Mouse (Mus musculus) erythroblast, adult 5-6 weeks (primary cell): Measurements from ENCODE around the gene Sp6. TPM values are rescaled to one million over a fixed set of nuclear protein-coding genes. Genes with fewer than 3 reads are reported as not detected.

Experiments used
- ATAC-seq: replicated peaks from 2 replicates; pipeline ENCODE4 v1.8.0; 2016; ENCODE audit warnings: moderate number of reproducible peaks, mild to moderate bottlenecking, moderate TSS enrichment, inconsistent platforms; ENCODE audit not compliant: poor library complexity, low FRiP score, severe bottlenecking
- total RNA-seq, 2 experiments: library from RNA; stranded (forward) in 1 of 2; stranded (reverse) in 1 of 2; fragments of 150-400 nt in 1 of 2; fragments of 200-764, 138-1000 nt in 1 of 2; gene quantifications; 2 replicates each; pipeline versions ENCODE4 v1.2.3 to v1.2.4; 2015 to 2017; ENCODE audit warnings: low replicate concordance in 2 of 2

Gene Sp6
- total RNA-seq, 2 experiments from 2014 or later = not detected

- ATAC-seq = no peak
These were observed 5.6 kb downstream of the Sp6 start for GRCm38 (mm10) chr11:97018583-97019344.

GRCm38 (mm10) chr11:97019345-97019708, 6.1 kb downstream of the Sp6 start:
- no peak for ATAC-seq

GRCm38 (mm10) chr11:97021121-97021765, 8.0 kb downstream of the Sp6 start:
- ATAC-seq = no peak

- peak; percentile 24; the same call in 1 of the 2 replicates for ATAC-seq
These were observed 8.8 kb downstream of the Sp6 start for GRCm38 (mm10) chr11:97021873-97022484.

- ATAC-seq = no peak
These were observed 11.8 kb downstream of the Sp6 start for GRCm38 (mm10) chr11:97024977-97025376.

- ATAC-seq = peak; percentile 78
These were observed 12.6 kb downstream of the Sp6 start for GRCm38 (mm10) chr11:97025721-97026344.

- ATAC-seq = peak; percentile 85
These were observed 16.7 kb downstream of the Sp6 start, which contains the start of gene Scrn2 for GRCm38 (mm10) chr11:97029686-97030417. TSS of gene Scrn2 (plus strand) at chr11:97029938.

GRCm38 (mm10) chr11:97030426-97030825, 17.2 kb downstream of the Sp6 start:
- no peak for ATAC-seq

- no peak for ATAC-seq
These were observed 18.8 kb downstream of the Sp6 start for GRCm38 (mm10) chr11:97031977-97032376.

- ATAC-seq = no peak
These were observed 19.3 kb downstream of the Sp6 start for GRCm38 (mm10) chr11:97032499-97032898.

GRCm38 (mm10) chr11:97033781-97034180, 20.6 kb downstream of the Sp6 start:
- no peak for ATAC-seq

GRCm38 (mm10) chr11:97036141-97036540, 22.9 kb downstream of the Sp6 start:
- no peak for ATAC-seq

GRCm38 (mm10) chr11:97038881-97039280, 25.7 kb downstream of the Sp6 start:
- ATAC-seq = no peak

- ATAC-seq = peak; percentile 34
These were observed 27.3 kb downstream of the Sp6 start for GRCm38 (mm10) chr11:97040301-97041021.

GRCm38 (mm10) chr11:97041022-97041899, 28.1 kb downstream of the Sp6 start, which contains the start of the genes Lrrc46 and Mrpl10:
TSS of gene Lrrc46 (minus strand) at chr11:97041407.
TSS of gene Mrpl10 (plus strand) at chr11:97041560.
- ATAC-seq = peak; percentile 88

- no peak for ATAC-seq
These were observed 31.7 kb downstream of the Sp6 start for GRCm38 (mm10) chr11:97044902-97045301.

- ATAC-seq = no peak
These were observed 32.7 kb downstream of the Sp6 start for GRCm38 (mm10) chr11:97045861-97046260.

- ATAC-seq = no peak
These were observed 35.0 kb downstream of the Sp6 start for GRCm38 (mm10) chr11:97048090-97048650.
